Mouse (Mus musculus): ENCODE results near the gene Tmem247. TPM values are rescaled to one million over a fixed set of nuclear protein-coding genes. Genes with fewer than 3 reads are reported as not detected.

The Tmem247 gene
- total and polyA plus RNA-seq, 2 experiments from 2014 or later: not detected

DNA sequence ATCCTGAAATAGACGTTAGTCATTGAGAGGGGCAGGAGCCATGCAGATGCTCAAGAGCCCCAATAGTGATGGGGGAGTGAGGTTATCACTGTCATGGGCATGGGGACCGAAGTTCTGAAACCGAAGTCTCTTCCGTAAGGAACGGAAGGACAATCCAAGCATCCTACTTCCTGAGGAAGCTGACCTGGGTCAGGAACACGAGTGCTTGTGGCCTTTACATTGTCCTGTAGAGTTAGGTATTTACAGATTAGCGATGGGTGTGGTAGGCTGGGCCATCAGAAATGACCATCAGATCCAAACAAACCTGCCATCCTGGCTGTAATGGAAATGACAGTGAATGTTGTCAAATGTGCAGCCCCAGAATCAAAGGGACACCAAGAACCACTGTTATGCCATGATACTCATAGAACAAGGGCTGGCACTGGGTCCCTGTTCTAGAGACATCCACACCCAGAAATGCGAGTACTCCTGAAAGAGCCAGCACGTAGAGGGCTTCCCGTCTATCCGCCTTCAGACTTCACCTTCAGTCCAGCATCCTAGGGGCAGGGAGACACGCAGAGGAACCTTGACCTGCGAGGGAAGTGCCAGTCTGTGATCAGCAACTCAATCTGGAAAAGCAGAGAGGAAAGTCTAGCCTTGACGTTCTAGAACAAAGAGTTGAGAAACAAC, 14.6 kb upstream of the Tmem247 start:
- ATAC-seq (ENCODE audit: insufficient read depth, low read depth): no peak
- Histone ChIP-seq H3K4me1 (ENCODE audit: control insufficient read depth, insufficient read depth) (peaks cover 11% of the 10 kb centered on the region), H3K36me3 (replicated peaks; ENCODE audit: control insufficient read depth, insufficient read depth, low read length) (no peaks in the 10 kb centered on the region), H3K27me3 (ENCODE audit: control insufficient read depth, insufficient read depth, low read length) (no peaks in the 10 kb centered on the region; the same call in none of the 2 replicates), H3K4me2 (ENCODE audit: low read depth, low read length) (no peak overlapping the region), H3K27ac (ENCODE audit: low read depth) (no peak overlapping the region), H3K9me3 (replicated peaks; ENCODE audit: control insufficient read depth, low read length) (no peaks in the 10 kb centered on the region), H3K9ac (replicated peaks; ENCODE audit: low read depth, low read length) (no peak overlapping the region), H3K4me3 (ENCODE audit: low read depth, low read length) (no peak overlapping the region)
- no peak for TF ChIP-seq CTCF (IDR thresholded peaks at IDR 0.05; ENCODE audit: low read depth)
- no peak for TF ChIP-seq EP300 (IDR thresholded peaks at IDR 0.05; ENCODE audit: low read depth)
- WGBS: 84% methylated on average over 14 of the region's 14 CpGs
- no peak for DNase-seq (ENCODE audit: low spot score)

GRCm38 (mm10) chr17:86903596-86903995, 13.6 kb upstream of the Tmem247 start:
- Histone ChIP-seq H3K4me1 (ENCODE audit: control insufficient read depth, insufficient read depth) (peaks cover 11% of the 10 kb centered on the region), H3K4me3 (ENCODE audit: low read depth, low read length) (no peak overlapping the region), H3K36me3 (replicated peaks; ENCODE audit: control insufficient read depth, insufficient read depth, low read length) (no peaks in the 10 kb centered on the region), H3K9ac (replicated peaks; ENCODE audit: low read depth, low read length) (no peak overlapping the region), H3K9me3 (replicated peaks; ENCODE audit: control insufficient read depth, low read length) (no peaks in the 10 kb centered on the region), H3K4me2 (ENCODE audit: low read depth, low read length) (no peak overlapping the region), H3K27ac (ENCODE audit: low read depth) (no peak overlapping the region), H3K27me3 (ENCODE audit: control insufficient read depth, insufficient read depth, low read length) (no peaks in the 10 kb centered on the region; the same call in none of the 2 replicates)
- TF ChIP-seq EP300 (IDR thresholded peaks at IDR 0.05; ENCODE audit: low read depth): no peak
- no peak for TF ChIP-seq CTCF (IDR thresholded peaks at IDR 0.05; ENCODE audit: low read depth)
- DNase-seq (ENCODE audit: low spot score): peak; percentile 12
- no peak for ATAC-seq (ENCODE audit: insufficient read depth, low read depth)
- 26% methylated on average over 7 of the region's 7 CpGs for WGBS

- no peaks in the 10 kb centered on the region for H3K9me3 ChIP-seq (replicated peaks; ENCODE audit: control insufficient read depth, low read length)
- DNase-seq (ENCODE audit: low spot score): no peak
- WGBS: 66% methylated on average over 3 of the region's 3 CpGs
- no peak for ATAC-seq (ENCODE audit: insufficient read depth, low read depth)
- no peak overlapping the region for H3K27ac ChIP-seq (ENCODE audit: low read depth)
- H3K4me3 ChIP-seq (ENCODE audit: low read depth, low read length): no peak overlapping the region
- H3K4me1 ChIP-seq (ENCODE audit: control insufficient read depth, insufficient read depth): peaks cover 11% of the 10 kb centered on the region
- no peak overlapping the region for H3K4me2 ChIP-seq (ENCODE audit: low read depth, low read length)
- no peaks in the 10 kb centered on the region for H3K36me3 ChIP-seq (replicated peaks; ENCODE audit: control insufficient read depth, insufficient read depth, low read length)
- TF ChIP-seq CTCF (IDR thresholded peaks at IDR 0.05; ENCODE audit: low read depth): no peak
- no peak for TF ChIP-seq EP300 (IDR thresholded peaks at IDR 0.05; ENCODE audit: low read depth)
- no peak overlapping the region for H3K9ac ChIP-seq (replicated peaks; ENCODE audit: low read depth, low read length)
- H3K27me3 ChIP-seq (ENCODE audit: control insufficient read depth, insufficient read depth, low read length): no peaks in the 10 kb centered on the region; the same call in none of the 2 replicates
Observed at GRCm38 (mm10) chr17:86904206-86904605, 12.9 kb upstream of the Tmem247 start.

- Histone ChIP-seq H3K27me3 (ENCODE audit: control insufficient read depth, insufficient read depth, low read length) (no peaks in the 10 kb centered on the region; the same call in none of the 2 replicates), H3K4me2 (ENCODE audit: low read depth, low read length) (0 out of 2 replicates have a peak overlapping the region, but pooled peaks have one; percentile 16), H3K36me3 (replicated peaks; ENCODE audit: control insufficient read depth, insufficient read depth, low read length) (no peaks in the 10 kb centered on the region), H3K9ac (replicated peaks; ENCODE audit: low read depth, low read length) (0 out of 2 replicates have a peak overlapping the region, but pooled peaks have one; percentile 16), H3K4me1 (ENCODE audit: control insufficient read depth, insufficient read depth) (peaks cover 11% of the 10 kb centered on the region), H3K27ac (ENCODE audit: low read depth) (peak overlapping the region; percentile 84), H3K4me3 (ENCODE audit: low read depth, low read length) (no peak overlapping the region), H3K9me3 (replicated peaks; ENCODE audit: control insufficient read depth, low read length) (no peaks in the 10 kb centered on the region)
- DNase-seq (ENCODE audit: low spot score) (peak; percentile 83), ATAC-seq (ENCODE audit: insufficient read depth, low read depth) (peak; percentile 85)
- TF ChIP-seq EP300 (IDR thresholded peaks at IDR 0.05; ENCODE audit: low read depth): no peak
- TF ChIP-seq CTCF (IDR thresholded peaks at IDR 0.05; ENCODE audit: low read depth): peak; percentile 62
- 18% methylated on average over 19 of the region's 19 CpGs for WGBS
Observed at GRCm38 (mm10) chr17:86905297-86906135, 11.6 kb upstream of the Tmem247 start.

GRCm38 (mm10) chr17:86906136-86906461, 11.0 kb upstream of the Tmem247 start:
- WGBS: 3% methylated on average over 9 of the region's 9 CpGs
- DNase-seq (ENCODE audit: low spot score) (peak; percentile 88), ATAC-seq (ENCODE audit: insufficient read depth, low read depth) (peak; percentile 50)
- no peak overlapping the region for H3K4me2 ChIP-seq (ENCODE audit: low read depth, low read length)
- no peak overlapping the region for H3K9ac ChIP-seq (replicated peaks; ENCODE audit: low read depth, low read length)
- H3K27me3 ChIP-seq (ENCODE audit: control insufficient read depth, insufficient read depth, low read length): no peaks in the 10 kb centered on the region; the same call in none of the 2 replicates
- no peak overlapping the region for H3K4me3 ChIP-seq (ENCODE audit: low read depth, low read length)
- no peaks in the 10 kb centered on the region for H3K36me3 ChIP-seq (replicated peaks; ENCODE audit: control insufficient read depth, insufficient read depth, low read length)
- peak overlapping the region; percentile 84 for H3K27ac ChIP-seq (ENCODE audit: low read depth)
- H3K4me1 ChIP-seq (ENCODE audit: control insufficient read depth, insufficient read depth): peaks cover 11% of the 10 kb centered on the region
- no peaks in the 10 kb centered on the region for H3K9me3 ChIP-seq (replicated peaks; ENCODE audit: control insufficient read depth, low read length)
- peak; percentile 99 for TF ChIP-seq CTCF (IDR thresholded peaks at IDR 0.05; ENCODE audit: low read depth)
- TF ChIP-seq EP300 (IDR thresholded peaks at IDR 0.05; ENCODE audit: low read depth): no peak
